Mouse (Mus musculus): ENCODE results near the gene Trim44. TPM values are rescaled to one million over a fixed set of nuclear protein-coding genes. Genes with fewer than 3 reads are reported as not detected.
A peak's percentile ranks its signal among the peaks of the same experiment; 100 is the strongest.

Trim44 gene
- polyA plus RNA-seq, 1 experiment: 37.7 TPM

DNA sequence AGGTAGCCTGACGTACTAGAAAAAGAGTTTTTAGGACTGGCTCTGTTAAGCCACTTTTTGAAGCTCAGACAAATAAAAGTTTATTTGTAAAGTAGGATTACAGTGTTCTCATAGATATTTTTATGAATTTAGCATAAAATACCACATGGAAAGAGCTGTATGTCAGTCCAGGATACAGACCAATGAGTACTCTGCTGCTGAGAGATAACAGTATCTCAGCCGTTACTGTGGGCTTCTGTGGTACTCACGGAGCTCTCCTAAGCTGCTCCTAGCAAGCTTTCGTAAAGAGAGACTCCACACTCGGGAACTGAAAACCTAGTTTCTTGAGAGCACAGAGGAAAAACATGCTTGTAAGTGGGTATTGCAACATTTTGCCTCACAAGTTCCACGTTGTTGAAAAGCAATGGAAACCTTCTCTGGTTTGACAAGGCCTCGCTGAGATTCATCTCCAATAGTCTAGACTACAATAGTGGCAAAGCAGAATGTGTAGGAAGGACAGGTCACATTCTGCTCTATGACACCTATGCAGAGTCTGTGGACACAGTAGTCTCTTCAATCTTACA lies 41.6 kb downstream of the Trim44 start:
- DNase-seq (ENCODE audit: low read depth): no peak

DNA sequence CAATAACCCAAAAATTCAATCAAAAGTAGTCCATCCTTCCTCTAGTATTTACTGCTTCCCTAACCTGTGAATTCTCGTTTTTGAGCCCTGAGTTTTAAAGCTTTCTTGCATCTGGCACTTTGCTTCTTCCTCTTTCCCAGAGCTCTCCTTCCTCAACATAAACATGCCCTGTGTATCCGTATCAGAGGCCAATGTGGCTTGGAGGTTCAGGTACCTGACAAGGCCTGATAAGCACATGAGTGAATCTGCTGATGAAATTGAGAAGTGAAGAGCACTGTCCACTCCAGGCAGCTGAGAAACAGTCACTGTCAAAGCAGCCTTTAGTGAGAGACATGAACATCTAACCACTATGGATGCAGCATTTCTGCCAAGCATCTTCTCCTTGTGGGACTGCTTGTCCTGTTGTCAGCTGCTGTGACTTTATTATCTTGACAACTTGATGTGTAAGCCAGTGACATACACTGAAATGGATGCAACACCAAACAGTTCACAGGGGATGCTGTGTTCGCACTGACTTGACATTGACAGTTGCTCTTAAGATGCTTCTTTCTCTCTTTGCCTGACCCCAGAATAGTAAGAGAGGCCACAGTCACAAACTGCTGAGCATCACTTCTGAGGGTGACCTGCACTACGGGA lies 42.9 kb downstream of the Trim44 start:
- no peak for DNase-seq (ENCODE audit: low read depth)

DNA sequence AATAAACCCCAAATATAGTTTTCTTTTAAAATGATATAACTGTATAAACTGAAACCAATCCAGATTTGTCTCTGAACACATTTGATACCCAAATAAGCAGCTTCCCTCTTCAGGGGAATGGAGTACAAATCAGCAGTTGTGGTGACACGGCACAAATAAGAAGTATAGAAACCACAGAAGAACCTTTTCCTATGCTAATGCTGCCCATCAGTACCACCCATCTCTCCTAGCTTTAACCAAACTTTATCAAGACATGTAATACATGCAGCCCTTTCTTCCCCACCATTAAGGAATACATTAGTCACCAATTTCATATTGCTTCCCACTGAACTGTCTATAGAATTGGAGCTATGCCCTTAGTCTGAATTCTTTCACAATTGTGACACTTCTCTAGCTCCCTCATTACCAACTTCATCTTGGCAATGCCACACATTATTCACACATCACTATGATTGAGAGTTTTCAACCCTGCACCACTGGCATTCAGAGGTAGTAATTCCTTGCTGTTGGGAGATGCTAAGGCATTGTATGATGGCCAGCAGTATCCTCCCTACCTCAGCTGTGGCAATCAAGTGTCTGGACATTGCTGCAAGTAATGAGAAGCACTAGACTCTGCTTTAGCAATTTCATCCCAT lies 44.6 kb downstream of the Trim44 start:
- DNase-seq (ENCODE audit: low read depth): no peak

DNA sequence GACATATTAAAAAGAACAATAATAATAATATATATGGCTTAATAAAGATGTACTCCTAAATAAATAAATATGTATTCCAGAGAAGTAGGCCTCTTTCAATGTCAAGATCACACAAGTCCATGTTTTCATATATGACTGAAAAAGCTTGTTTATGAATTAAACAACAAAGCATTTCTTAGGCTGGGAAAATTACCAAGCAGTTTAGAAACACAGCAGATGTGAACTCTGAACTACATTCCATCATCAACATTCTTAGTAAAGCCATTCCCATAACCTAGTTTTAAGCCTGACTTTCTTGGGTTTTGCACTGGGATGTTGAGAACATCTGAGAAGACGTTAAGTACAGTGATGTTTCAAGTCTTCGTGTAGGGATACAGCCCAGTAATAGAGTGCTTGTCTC lies 45.4 kb downstream of the Trim44 start:
- no peak for DNase-seq (ENCODE audit: low read depth)

DNA sequence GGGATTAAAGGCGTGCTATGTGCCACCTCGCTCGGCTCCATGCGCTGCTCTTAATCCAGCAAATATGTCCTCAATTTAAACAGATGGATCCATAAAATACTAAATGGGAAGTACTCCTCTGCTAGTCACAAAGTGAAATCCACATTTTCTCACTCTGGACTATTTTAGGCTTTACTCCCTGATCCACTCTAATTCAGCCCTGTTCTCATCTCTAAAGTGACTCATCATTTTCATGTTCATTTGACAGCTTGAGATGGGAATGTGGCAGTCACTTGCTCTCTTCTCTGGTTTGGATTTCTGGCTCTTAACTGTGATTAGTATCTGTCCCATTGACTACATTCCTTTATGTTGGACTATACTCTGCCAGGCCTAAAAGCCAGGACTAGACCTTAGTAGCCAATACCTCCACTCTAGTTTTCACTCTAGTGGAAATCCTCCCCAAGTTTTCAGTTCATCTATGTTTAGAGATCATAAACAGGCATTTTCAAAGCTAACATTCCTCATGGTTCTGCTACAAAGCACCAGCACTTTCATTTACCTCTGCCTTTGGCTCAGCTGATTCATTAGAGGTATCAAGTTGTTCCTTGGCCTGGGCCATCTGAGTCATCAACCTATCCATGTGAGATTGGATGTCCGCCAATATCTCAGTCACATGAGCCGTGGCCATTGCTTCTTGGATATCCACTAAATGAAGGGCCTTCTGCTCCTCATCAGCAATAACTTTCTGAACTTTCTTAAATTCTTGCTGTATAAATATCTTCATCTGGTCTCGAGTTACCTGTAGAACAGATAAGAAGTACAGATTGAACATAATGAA lies 50.5 kb downstream of the Trim44 start:
- DNase-seq (ENCODE audit: low read depth): no peak

DNA sequence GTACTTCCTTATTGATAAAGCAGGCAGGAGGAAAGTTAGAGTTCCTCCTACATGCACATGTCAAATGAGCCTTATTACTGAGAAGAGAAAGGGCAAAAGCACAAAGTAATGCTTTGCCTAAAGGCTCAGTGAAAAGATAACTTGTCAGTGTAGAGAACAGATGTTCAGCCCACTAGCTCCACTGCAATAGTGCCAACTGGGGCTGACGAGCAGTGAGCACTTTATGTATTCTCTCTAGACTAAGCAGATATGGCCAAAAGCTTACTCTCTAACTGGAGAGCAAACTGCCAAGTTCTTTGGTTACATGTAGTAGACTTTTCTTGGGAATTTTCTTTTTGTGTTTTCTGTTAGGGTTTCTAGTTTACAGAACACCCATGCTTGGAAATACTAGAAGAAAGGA lies 53.6 kb downstream of the Trim44 start:
- no peak for DNase-seq (ENCODE audit: low read depth)

DNA sequence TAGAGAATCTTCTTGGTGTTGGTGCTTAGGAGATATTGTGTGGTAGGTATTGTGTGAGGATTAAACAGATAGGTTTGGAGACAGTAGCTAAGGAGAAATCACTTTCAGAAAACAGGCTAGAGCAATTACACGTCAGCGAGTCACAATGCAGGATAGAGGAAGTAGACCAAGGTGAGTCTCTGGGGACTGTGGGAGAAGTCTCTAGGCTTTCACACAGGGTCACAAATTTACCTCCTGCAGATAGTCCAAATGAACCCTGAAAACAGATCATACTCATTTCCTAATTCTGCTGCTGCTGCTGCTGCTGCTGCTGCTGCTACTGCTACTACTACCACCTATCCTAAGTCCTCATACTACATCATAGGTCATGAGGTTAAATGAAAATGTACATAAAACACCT lies 66.2 kb downstream of the Trim44 start:
- no peak for DNase-seq (ENCODE audit: low read depth)

DNA sequence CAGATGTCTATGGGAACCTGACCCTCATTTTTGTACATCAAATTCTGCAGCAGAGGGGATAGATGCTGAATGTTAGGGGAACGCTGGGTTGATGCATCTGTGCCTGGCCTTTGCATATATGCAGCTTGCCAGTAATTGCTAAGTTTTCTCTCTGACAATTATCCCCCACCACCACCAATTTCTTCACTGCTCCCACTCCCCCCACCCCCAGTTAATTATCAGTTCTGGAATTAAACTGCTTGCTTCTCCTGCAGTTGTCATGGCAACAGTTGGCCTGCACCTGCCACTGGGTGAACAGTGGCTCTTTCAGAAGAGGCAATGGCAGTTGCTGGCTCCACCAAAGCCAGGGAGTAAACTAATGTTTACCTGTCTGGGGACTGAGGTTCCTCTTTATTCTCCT lies 70.8 kb downstream of the Trim44 start:
- DNase-seq (ENCODE audit: low read depth): no peak

DNA sequence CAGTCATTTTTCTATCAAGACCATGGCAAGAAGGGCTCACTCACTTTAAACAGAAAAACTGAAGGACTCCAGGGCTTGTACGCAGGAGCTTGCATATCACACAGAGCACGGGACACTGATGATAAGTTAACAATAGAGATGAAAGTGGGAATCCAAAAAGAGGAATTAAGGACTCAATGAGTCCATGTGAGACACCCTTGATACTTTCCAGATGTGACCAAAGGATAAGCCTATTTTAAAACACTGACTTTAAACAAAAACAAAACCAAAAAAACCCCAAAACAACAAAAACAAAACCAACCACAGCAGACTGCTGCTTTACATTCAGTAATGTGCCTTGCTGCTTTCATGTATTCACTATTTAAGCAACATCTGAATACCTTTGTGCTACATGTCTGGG lies 75.7 kb downstream of the Trim44 start:
- no peak for DNase-seq (ENCODE audit: low read depth)

DNA sequence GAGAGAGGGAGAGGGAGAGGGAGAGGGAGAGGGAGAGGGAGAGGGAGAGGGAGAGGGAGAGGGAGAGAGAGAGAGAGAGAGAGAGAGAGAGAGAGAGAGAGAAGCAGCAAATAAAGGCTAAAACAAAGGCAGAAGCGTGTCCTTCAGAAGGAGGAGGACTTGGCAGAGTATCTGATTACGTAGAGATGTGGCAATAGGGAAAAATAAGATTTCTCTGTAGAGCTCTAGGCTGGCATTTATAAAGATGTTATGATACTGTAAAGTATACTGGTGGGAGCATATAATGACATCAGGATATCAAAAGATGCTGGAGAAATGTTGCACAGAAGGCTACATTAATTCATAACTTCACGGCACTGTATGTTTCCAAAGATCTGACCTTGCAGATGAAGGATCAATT lies 76.5 kb downstream of the Trim44 start:
- DNase-seq (ENCODE audit: low read depth): no peak

DNA sequence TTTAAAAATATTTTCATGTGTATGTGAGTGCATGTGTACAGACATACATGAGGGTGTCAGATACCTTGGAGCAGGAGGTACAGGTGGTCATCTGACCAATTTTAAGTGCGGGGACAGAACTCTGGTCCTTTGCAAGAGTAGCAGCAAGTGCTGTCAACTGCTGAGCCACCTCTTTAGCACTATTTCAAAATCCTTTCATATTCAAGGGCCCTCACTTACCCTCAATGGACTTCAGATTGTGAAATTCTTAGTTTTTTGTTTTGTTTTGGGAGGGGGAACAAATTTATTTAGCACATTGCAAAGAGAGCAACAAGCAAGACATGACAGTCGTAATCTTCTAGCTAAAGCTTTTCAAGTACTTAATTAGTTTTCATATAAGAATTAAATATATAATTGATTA lies 81.7 kb downstream of the Trim44 start:
- no peak for DNase-seq (ENCODE audit: low read depth)

DNA sequence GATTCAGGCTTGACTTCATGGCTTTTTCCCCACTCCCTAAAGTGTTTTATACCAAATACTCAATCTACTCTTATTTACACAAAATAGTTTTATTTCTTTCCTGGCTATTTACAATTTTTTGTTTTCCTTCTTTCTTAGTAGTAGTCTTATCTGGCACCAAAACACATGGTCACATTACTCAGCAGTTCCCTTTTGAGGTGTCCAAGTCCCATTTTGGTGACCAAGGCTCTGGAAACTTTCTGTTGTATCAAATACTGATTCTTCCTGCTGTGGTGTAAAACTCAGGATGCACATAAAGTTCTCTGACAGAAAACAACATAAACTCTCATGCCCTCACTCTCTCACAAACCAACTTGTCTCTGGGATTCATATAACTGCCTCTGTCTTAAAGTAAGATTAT lies 83.3 kb downstream of the Trim44 start:
- DNase-seq (ENCODE audit: low read depth): no peak

DNA sequence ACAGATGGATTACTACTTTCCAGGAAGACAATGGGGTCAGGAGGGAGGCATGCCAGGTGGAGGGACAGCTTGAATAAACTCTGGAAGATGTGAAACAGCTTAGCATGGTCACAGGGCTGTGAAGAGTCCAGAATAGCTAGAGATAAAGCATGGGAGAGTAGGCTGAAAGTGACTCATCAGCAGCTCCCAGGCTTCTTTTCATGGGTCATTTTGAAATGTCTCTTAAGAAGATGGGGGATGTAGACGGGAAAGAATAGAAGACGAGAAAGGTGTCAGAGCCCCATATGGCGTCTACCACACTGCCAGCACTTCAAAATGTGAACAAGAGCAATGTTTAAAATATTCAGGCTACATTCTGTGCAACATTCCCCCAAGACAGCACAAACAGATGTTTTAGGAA lies 91.1 kb downstream of the Trim44 start:
- no peak for DNase-seq (ENCODE audit: low read depth)

DNA sequence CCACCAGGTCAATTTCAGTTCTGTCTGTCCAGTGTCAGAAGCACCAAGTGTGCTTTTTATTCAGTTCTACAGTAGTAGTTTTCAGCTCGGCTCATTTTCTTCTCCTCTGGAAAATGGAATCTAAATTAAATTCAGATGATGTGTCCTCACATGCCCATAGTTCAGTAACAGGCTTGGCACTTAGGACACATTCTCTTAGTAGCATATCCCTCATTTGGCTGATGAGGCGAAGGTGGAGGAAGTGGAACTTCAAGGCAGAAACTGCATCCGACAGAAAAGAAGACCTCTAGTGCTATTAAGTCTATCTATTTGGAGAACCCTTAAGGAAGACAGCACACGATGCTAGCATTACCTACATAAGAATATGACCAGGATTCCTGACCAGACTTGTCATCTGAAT lies 92.5 kb downstream of the Trim44 start:
- DNase-seq (ENCODE audit: low read depth): no peak

DNA sequence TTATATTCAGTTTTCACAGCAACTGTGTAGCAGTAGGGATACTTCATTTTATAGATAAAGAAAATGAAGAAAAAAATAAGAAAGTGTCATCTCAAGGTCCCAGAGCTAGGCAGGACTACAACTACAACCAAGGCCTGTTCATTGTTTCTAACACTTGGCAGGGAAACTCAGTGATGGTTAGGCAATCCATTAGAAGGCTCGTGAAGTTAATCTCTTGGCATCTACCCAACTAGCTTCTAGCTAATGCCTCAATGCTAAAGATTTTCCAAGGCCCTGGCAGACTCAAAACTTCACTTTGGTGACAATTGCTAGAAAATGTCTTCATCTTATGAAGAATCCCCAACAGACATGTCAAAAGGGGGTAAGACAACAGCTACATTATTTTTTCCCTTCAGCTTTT lies 93.0 kb downstream of the Trim44 start:
- peak; percentile 89 for DNase-seq (ENCODE audit: low read depth)

DNA sequence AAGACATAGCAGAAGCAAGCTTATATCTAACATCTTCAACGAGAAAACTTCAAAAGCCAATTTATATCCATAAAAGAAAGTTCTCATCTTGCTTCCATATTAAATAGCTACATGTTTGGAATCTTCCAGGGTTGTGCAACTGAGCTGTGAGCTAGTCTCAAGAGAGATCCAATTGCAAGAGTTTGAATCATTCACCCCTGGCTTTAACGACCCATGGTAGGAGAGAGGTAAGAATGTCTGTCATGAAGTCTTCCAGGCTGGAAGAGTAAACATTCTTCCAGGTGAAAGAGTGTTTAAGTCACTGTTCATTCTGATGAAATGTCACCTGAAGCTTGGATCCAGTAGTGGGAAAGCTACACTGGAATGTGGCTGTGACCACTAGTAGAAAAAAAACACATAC lies 93.6 kb downstream of the Trim44 start:
- DNase-seq (ENCODE audit: low read depth): peak; percentile 72

DNA sequence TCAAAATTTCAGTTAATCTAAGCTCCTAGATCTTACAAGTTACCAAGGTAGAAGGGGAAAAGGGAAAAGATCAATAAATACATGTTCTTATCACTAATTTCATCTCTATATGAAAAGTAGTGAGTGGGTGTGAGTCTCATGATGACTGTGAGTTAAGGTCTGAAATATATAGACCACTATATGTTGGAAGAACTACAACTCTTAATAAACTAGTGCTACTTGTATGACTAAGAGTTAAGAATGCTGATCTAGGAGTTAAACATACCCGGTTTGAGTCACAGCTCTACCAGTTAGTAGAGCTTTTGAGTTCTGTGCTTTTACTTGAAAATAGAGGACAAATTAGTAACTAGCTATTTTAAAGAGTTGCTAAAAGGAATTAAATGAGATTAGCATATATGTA lies 94.7 kb downstream of the Trim44 start:
- DNase-seq (ENCODE audit: low read depth): no peak

DNA sequence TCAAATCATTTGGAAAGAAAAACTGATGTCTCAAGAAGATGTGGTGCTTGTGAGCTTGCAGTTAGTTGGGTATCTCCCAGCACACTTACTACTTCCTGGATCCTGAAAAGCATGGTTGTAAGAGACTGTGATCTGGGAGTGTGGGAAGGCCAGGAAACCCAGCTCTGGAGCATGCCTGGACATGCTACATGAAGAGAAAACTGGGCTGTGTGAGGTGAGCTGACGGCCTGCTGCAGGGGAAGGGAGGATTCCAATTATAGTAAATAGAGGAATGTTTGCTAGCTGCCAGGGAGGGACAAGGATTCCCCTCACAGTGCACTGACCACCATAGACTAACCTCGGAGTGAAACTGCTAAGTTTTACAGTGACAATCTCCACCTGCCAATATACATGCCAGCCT lies 104.4 kb downstream of the Trim44 start:
- peak; percentile 41 for DNase-seq (ENCODE audit: low read depth)

DNA sequence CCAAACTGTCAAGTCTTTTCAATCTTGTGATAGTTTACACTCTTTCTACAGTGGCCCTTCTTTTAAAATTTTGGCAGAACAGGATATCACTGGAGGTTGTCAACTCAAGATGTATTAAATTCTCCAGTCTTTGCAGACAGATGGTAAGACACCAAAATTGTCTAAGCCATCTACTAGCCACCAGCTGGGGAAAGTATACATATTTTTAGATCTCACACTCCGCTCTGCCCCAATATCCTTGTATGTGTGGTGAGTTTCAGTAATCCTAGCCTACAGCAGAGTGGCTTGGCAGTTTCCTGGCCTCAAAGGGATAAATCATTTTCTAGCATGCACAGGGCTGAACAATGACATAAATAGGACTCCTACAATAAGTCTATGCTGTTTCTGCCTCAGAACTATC lies 105.1 kb downstream of the Trim44 start:
- DNase-seq (ENCODE audit: low read depth): no peak

DNA sequence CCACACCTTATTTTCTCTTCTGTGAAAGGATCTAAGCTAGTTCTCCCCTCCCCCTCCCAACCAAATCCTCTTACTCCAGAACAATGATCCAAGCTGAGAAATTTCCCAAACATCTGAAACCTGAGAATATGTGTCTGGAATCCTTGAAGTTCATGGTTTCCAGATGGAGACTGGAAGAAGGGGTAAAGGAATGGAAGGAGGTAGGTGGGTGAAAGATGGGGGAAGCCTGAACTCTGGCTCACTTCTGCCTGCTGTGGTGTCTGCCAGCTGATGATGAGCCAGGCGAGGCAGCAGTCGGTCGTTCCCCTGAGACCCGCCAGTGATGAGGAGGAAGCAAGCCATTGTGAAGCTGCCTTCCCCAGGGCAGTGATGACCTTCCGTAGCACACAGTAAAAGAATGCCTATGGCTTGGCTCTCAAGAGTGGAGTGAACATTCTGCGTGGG lies 112.8 kb downstream of the Trim44 start:
- DNase-seq (ENCODE audit: low read depth): no peak

DNA sequence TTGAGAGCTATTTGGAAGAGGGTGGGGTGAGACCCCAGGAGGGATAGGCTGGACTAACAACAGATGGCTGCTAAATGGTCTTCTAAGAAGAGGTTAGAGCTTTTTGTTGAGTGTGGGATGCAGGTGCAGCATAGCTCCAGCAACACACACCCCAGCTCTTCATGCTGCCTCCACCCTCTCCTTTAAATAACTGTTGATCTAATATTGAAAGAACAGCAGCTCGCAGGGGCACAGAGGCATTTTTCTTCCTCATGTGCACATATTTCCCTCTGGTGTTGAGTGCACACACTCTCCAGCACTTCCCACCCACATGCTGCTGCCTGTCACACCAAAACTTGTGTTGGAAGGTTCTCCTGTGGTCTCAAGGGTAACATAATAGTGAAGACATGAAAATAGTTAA lies 114.4 kb downstream of the Trim44 start:
- no peak for DNase-seq (ENCODE audit: low read depth)

DNA sequence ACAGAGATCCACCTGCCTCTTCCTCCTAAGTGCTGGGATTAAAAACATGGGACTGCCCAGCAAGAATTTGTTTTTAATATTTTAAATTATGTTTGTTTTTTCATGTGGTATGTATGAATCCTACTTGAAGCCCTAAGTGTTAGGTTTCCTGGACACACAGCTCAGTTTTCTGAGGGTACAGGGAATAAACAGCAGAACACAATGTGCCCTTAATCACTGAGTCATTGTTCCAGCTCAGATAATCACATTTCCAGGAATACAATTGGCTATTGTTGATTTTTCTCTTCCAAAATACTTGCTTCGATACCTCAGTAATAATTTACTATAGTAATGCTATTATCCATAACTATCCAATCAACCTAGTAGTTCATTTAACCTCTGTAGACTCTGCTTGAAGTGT lies 115.6 kb downstream of the Trim44 start:
- no peak for DNase-seq (ENCODE audit: low read depth)

DNA sequence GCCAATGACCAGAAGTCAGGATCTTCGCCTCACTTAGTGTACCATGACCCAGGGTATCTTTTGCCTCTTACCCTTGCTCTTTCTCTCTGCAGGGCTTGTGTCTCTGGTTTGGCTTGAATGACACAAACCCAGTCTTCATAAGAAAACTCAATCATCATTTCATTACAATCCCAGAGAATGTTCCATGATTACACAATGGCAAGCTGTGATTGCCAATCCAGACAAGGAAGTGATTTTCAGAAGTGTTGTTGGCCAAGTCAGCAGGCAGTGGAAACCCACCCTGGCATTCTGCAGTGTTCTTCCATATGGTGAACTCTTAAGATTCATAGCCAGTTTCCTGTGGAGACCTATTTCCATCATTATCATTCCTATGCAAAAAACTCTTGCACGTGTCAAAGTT lies 116.1 kb downstream of the Trim44 start:
- no peak for DNase-seq (ENCODE audit: low read depth)
